Comparison of ENCODE assay signal across 8 mouse cellular contexts in genomic region chr11:54438366-54438781, GRCm38 (mm10). TPM values are rescaled to one million over a fixed set of nuclear protein-coding genes. Genes with fewer than 3 reads are reported as not detected.
A peak's percentile ranks its signal among the peaks of the same experiment; 100 is the strongest.
DNase-seq lines count a peak whose midpoint lies in the region; ATAC-seq and TF ChIP-seq lines count a peak whose summit lies in the region.

No protein-coding gene starts in this region.

- under 1% methylated on average over 47 of the region's 47 CpGs for WGBS in cerebellum, adult 2 months
- whole genome bisulfite sequencing in hindbrain, embryonic 16.5 days = under 1% methylated on average over 47 of the region's 47 CpGs
- WGBS in limb, embryonic 14.5 days = under 1% methylated on average over 30 of the region's 47 CpGs
- 1% methylated on average over 30 of the region's 47 CpGs for WGBS in midbrain, embryonic 13.5 days

- no peak for TF ChIP-seq POLR2A in cerebellum, adult 2 months (IDR thresholded peaks at IDR 0.05; ENCODE audit: borderline replicate concordance, insufficient read depth, low read length)
- TF ChIP-seq POLR2A in limb, embryonic 14.5 days (IDR thresholded peaks at IDR 0.05; ENCODE audit: borderline replicate concordance, extremely low read depth, insufficient read depth, insufficient read length) = no peak

- no peaks in the 10 kb centered on the region for H3K36me3 ChIP-seq in hindbrain, embryonic 16.5 days (ENCODE audit: control insufficient read depth, insufficient read depth, low read length)
- no peaks in the 10 kb centered on the region for H3K36me3 ChIP-seq in limb, embryonic 14.5 days (ENCODE audit: control insufficient read depth, insufficient read depth, low read length)
- H3K36me3 ChIP-seq in midbrain, embryonic 13.5 days = no peaks in the 10 kb centered on the region

- no peak for ATAC-seq in hindbrain, embryonic 16.5 days
- ATAC-seq in limb, embryonic 14.5 days (ENCODE audit: low FRiP score, low read depth) = peak; percentile 60
- peak; percentile 85; the same call in 1 of the 2 replicates for ATAC-seq in midbrain, embryonic 13.5 days

- H3K9ac ChIP-seq in hindbrain, embryonic 16.5 days (ENCODE audit: low read depth, low read length) = peak overlapping the region; percentile 94
- peak overlapping the region; percentile 88 for H3K9ac ChIP-seq in limb, embryonic 14.5 days (ENCODE audit: low read depth, low read length, severe bottlenecking)
- H3K9ac ChIP-seq in midbrain, embryonic 13.5 days (replicated peaks) = peak overlapping the region; percentile 88

- peak; percentile 76 for DNase-seq in thymus, postnatal 4 days
- no peak for DNase-seq in thymus, adult 18-20 months
- peak; percentile 64 to 73 for DNase-seq in cerebellum, adult 2 months
- peak; percentile 28 to 50 for DNase-seq in frontal cortex, postnatal 10 days (ENCODE audit: low spot score in 2 of 2)
- DNase-seq in limb, embryonic 14.5 days (ENCODE audit: low spot score) = peak; percentile 15
- DNase-seq in spleen, postnatal 4 days (ENCODE audit: low spot score in 2 of 2) = peak; percentile 63 to 87

- no peaks in the 10 kb centered on the region for H3K9me3 ChIP-seq in hindbrain, embryonic 16.5 days (ENCODE audit: control insufficient read depth, low read length)
- H3K9me3 ChIP-seq in limb, embryonic 14.5 days (ENCODE audit: control insufficient read depth, low read length) = no peaks in the 10 kb centered on the region
- no peaks in the 10 kb centered on the region for H3K9me3 ChIP-seq in midbrain, embryonic 13.5 days

- peaks cover 6% of the 10 kb centered on the region for H3K4me1 ChIP-seq in cerebellum, adult 2 months (ENCODE audit: control insufficient read depth, insufficient read depth, low read length)
- peaks cover 11% of the 10 kb centered on the region for H3K4me1 ChIP-seq in hindbrain, embryonic 16.5 days (ENCODE audit: control insufficient read depth, insufficient read depth, low read depth, low read length)
- H3K4me1 ChIP-seq in limb, embryonic 14.5 days (ENCODE audit: control insufficient read depth, insufficient read depth, low read length) = peaks cover 9% of the 10 kb centered on the region
- H3K4me1 ChIP-seq in midbrain, embryonic 13.5 days (replicated peaks) = peaks cover 28% of the 10 kb centered on the region

- peak overlapping the region; percentile 96 for H3K27ac ChIP-seq in cerebellum, adult 2 months (ENCODE audit: insufficient read depth, low read length)
- H3K27ac ChIP-seq in hindbrain, embryonic 16.5 days (ENCODE audit: low read depth, low read length) = peak overlapping the region; percentile 87
- peak overlapping the region; percentile 84 for H3K27ac ChIP-seq in limb, embryonic 14.5 days (replicated peaks; ENCODE audit: low read depth, low read length)
- H3K27ac ChIP-seq in midbrain, embryonic 13.5 days = peak overlapping the region; percentile 80

- no peak for TF ChIP-seq CTCF in cerebellum, adult 2 months (IDR thresholded peaks at IDR 0.05; ENCODE audit: borderline replicate concordance, insufficient read depth, low read depth, low read length)

- peak overlapping the region; percentile 57 for H3K4me2 ChIP-seq in hindbrain, embryonic 16.5 days (ENCODE audit: low read length)
- H3K4me2 ChIP-seq in limb, embryonic 14.5 days (replicated peaks; ENCODE audit: low read depth, low read length, severe bottlenecking) = peak overlapping the region; percentile 73
- peak overlapping the region; percentile 74 for H3K4me2 ChIP-seq in midbrain, embryonic 13.5 days (replicated peaks)

- H3K4me3 ChIP-seq in cerebellum, adult 2 months (replicated peaks; ENCODE audit: insufficient read depth, low read depth, low read length) = peak overlapping the region; percentile 81
- H3K4me3 ChIP-seq in hindbrain, embryonic 16.5 days (ENCODE audit: low read length) = peak overlapping the region; percentile 97
- peak overlapping the region; percentile 95 for H3K4me3 ChIP-seq in limb, embryonic 14.5 days (replicated peaks; ENCODE audit: low read length)
- peak overlapping the region; percentile 95 for H3K4me3 ChIP-seq in midbrain, embryonic 13.5 days (replicated peaks)

- no peaks in the 10 kb centered on the region for H3K27me3 ChIP-seq in cerebellum, adult 2 months (ENCODE audit: control insufficient read depth, insufficient read depth, low read length)
- H3K27me3 ChIP-seq in hindbrain, embryonic 16.5 days (replicated peaks; ENCODE audit: control insufficient read depth, insufficient read depth, low read length) = no peaks in the 10 kb centered on the region
- no peaks in the 10 kb centered on the region for H3K27me3 ChIP-seq in limb, embryonic 14.5 days (ENCODE audit: control insufficient read depth, insufficient read depth, low read length)
- no peaks in the 10 kb centered on the region for H3K27me3 ChIP-seq in midbrain, embryonic 13.5 days

RNA-seq across cellular contexts. Expression of gene Fnip1, which starts 0.4 kb away (rescaled TPM):
- 14.8 and 16.2 TPM in 2 replicates for polyA plus RNA-seq in cerebellum, adult 2 months (2012; rRNA removed)
- polyA plus RNA-seq in hindbrain, embryonic 16.5 days (2015; fragmentation: Nextera tagmentation; extraction: Ambion mirVana) = 8.5 and 9.8 TPM in 2 replicates
- polyA plus RNA-seq in limb, embryonic 14.5 days (2012; rRNA removed) = 9.0 and 9.7 TPM in 2 replicates
- polyA plus RNA-seq in limb, embryonic 14.5 days (2014; fragmentation: Nextera tagmentation; extraction: Ambion mirVana) = 13.4 and 13.9 TPM in 2 replicates
- polyA plus RNA-seq in midbrain, embryonic 13.5 days (2015; fragmentation: Nextera tagmentation; extraction: Ambion mirVana) = 11.8 and 12.4 TPM in 2 replicates

Comparison
In these comparisons a context has a peak if more than half of its experiments do, and no peak if none do; other contexts are left out.
1. DNase-seq: peak in thymus, postnatal 4 days (single experiment), cerebellum, adult 2 months (2 of 2), frontal cortex, postnatal 10 days (2 of 2), limb, embryonic 14.5 days (single experiment) and spleen, postnatal 4 days (2 of 2); none in thymus, adult 18-20 months (0 of 2).
2. Peak in every context shown above with its lines, with median percentiles within 50 percentile points of each other: H3K27ac ChIP-seq, H3K4me3 ChIP-seq, H3K4me2 ChIP-seq and H3K9ac ChIP-seq.